Mouse (Mus musculus) WW6 (cell line): ENCODE measurements around the gene Tbrg1.

Experiments
- DNase-seq: peaks from one replicate; pipeline ENCODE4 v3.0.0-alpha.2; 2013; ENCODE audit warnings: low read depth, low spot score

The Tbrg1 gene

DNA sequence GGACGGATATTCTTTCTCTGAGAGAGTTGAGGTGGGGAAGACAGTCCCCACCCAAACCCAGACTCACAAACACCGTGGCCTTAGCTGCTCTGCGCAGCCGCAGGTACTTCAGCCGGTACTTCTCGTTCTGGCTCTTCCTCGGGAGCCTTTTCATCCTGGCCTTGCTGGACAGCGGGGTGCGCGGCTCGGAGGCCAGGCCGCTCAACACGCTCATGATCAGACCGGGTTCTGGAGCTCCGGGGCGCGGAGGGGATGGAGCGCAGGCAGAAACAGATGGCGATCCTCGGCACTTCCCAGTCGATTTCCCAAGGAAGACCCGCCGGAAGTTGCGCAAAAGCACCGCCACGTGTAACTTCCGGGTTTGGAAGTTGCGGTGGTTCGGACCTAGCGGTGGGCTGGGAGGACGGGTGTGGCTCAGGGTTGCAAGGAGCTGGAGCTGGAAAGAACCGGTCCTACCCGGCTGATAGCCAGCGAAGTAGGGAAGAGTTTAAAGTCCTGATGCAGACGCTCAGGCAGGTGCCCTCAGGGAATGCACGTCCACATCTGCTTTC, at the start of gene Tbrg1:
Tbrg1 (minus strand) TSS at position 382 of the 551 bp plus-strand sequence.
- peak; percentile 94 for DNase-seq

DNA sequence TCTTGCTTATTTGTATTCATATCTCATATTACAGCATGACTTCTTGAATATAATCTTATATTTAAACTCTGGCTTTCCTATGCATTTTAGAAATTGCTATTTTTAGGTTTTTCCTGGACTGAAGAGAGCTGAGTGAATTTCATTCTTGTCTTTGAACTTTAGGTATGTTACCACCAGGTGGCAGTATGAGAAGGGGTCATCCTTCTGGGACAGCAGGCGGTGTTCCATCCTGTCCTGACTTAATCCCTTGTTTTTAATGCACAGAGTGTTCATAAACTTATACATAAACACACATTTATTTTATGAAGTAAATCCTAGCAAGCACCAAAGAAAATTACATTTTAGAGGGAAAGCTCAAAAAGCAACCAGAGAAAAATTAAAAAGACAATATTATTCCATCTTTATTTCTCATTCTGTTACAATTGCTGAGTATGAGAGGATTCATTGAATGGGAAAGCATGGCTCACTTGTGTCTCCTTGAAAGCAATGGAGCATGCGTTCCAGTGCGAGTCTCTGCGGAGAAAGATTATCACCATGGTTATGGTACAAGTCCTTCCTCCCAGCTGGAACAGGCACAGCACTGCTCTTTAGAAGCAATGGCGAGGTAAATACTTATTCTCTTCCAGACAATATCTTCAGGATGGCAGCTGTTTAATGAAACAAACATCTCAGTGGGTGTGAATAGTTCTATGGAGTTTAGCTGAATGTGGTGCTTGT, 33.0 kb upstream of the Tbrg1 start:
- DNase-seq: no peak

DNA sequence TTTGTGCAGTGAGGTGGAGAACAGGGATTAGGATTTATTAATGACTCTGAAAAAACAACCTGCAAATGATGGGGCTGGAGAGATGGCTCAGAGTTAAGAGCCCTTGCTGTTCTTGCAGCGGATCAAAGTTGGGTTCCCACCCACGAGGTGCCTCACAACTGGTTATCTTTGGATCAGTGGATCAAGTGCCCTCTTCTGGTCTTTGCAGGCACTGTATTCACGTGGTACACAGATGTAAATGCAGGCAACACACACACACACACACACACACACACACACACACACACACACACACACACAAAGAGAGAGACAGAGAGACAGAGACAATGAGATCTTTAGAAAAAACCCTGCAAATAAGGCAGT, 30.8 kb upstream of the Tbrg1 start:
- DNase-seq: no peak

DNA sequence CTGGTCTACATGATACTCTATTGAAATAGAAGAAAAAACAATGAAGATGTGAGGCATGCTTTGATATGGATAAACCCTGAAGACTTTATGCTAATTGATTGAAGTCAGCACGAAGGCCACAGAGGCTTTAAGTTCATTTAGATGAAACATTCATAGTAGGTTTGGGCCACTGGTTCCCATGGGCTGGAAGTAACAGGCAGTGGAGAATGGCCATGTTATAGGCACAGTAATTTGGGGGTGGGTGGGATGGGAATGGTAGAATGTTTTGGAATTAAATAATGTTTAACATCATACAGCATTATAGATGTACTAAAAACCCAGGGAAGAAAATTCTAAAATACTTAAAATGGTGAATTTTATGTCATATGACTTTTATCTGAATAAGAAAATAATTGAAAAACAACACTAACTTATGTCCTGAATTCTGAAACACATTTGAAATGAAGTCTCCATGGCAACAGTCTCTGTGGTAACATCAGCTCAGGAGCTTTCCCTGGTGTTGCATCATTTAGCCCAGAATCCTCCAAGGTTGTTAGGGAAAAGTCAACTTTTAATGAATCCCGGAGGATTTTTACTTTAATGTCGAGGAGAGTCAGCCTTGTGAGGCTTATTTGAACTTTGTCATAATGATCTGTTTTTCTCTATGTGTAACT, 30.3 kb upstream of the Tbrg1 start:
- no peak for DNase-seq

DNA sequence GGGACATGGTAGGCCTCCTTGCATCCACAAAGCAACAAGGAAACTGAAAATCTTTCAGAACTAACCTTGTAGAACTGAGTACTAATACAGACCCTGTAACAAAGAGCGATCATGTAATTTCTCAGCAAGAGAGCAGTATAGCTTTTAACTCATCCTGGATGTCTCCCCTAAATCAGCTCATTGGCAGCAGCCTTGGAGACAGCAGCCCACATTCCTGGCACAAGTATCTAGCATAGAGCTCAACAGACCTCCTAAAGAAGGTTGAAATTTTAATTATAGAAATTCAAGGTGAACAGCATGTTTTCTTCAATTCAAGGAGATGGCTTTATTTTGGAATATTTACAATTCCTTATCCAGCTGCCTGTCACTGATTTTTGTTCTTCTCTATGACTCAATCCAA, 24.0 kb upstream of the Tbrg1 start:
- DNase-seq: no peak

DNA sequence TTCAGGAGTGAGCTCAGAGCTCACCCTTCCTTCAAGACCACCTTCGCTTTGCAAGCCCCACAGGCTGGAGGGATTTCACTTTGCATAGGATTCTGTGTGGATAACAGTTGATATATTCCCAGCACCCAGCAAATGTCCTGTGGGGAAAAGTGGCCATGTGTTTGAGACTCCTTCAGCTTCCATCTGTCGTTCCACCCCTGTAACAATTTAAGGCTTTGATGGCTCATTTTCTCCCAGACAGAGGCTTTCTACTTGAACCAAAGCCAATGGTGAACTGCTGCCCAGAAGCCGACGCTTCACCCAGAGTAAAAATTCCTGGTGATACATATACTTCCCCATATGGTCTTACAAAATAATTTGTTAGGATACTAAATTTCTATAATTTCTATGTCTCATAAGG, 18.2 kb upstream of the Tbrg1 start:
- no peak for DNase-seq

DNA sequence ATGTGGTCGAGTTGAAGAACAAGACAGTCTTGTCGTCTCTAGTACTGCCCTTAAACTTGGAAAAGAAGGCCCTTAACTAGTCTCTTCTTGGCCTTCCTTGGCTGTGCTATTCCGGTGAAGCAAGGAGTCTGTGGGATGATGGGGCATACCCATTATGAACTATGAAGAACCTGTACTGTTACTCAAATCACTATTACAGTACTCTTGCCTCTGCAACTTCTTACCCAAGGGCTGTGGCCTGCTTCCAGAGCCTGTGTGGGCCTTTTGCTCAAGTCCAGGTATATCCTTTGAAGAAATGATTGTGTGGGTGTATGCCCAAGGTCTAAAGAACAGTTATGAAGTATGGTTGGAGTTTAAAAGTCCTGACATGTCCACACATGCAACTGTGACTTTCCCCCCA, 13.1 kb upstream of the Tbrg1 start:
- no peak for DNase-seq

GRCm38 (mm10) chr9:37669678-37670077, 12.6 kb upstream of the Tbrg1 start:
- DNase-seq: no peak

- no peak for DNase-seq
These were observed 12.0 kb upstream of the Tbrg1 start, which contains the start of gene Panx3 for GRCm38 (mm10) chr9:37669115-37669514. Gene Panx3, minus strand, starts transcription at chr9:37669235.

DNA sequence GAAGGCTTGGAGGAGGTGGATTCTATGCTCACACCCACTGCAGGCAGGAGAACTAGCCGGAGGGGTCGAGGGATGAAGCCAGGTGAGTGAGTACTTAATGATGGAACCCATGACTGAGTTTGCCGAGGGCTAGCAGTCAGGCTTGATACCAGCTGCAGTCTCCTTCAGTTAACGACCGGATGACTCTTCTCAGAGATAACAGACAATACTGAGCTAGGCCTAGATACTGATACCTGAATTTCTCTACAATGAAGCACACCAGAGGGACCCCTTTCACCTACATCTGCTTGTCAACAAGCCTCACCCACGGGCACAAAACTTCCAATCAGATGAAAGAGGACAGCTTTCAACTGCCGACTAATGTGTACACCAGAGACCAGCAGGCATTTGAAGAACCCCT, 8.9 kb upstream of the Tbrg1 start:
- no peak for DNase-seq

DNA sequence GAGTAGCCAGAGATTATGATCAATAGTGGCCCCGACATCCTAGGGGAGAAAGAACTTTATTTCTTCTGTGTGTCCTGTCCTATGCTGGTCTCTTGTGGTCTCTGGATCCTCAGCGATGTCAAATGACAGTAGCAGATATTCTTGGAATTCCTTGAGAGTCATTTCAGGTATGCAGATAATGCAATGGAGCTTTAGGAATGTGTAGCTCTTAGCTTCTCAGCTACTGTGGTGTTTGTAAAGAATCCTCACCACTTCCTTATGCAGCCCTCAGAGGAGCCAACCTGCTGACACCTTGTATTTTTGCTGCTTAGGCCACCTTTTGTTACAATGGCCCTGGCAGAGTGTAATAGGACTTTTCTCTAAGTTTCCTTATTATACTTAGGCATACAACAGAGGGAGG, 7.5 kb upstream of the Tbrg1 start:
- no peak for DNase-seq

DNA sequence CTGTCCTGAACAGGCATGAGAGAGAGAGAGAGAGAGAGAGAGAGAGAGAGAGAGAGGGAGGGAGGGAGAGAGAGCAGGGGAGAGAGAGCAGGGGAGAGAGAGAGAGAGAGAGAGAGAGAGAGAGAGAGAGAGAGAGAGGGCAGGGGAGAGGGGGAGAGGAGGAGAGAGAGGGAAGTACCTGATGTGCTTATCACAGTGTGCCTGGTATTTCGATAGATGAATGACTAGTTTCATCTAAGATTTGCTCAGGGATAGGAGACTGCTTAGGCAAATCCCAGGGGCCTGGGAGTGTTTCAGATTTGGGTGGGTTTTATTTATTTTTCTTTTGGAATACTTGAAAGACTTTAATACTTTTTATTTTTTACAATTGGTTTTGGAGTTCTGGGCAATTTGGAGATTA, 6.1 kb upstream of the Tbrg1 start:
- no peak for DNase-seq

DNA sequence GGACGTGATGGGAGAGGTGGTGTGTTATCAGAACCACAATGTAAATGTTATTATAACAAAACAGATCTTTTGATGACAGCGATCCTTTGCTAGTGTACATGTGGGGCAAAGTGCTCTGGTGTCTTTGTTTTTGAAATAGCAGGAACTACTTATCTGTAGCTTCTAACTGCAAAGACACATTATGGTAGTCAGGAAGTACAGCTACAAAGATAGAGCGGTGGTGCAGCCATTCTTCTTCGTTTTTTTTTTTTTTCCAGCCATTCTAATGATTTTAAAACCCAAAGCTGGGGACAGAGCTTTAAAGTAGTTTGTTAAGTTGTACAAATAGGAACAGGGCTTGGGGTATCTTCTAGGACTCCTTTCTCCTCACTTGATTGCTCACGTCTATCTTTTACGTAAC, 2.3 kb upstream of the Tbrg1 start:
- DNase-seq: no peak

GRCm38 (mm10) chr9:37656439-37656881, 652 bp downstream of the Tbrg1 start:
- no peak for DNase-seq

- no peak for DNase-seq
These were observed 1.2 kb downstream of the Tbrg1 start for GRCm38 (mm10) chr9:37655961-37656360.

GRCm38 (mm10) chr9:37653836-37654235, 3.3 kb downstream of the Tbrg1 start:
- DNase-seq: no peak

DNA sequence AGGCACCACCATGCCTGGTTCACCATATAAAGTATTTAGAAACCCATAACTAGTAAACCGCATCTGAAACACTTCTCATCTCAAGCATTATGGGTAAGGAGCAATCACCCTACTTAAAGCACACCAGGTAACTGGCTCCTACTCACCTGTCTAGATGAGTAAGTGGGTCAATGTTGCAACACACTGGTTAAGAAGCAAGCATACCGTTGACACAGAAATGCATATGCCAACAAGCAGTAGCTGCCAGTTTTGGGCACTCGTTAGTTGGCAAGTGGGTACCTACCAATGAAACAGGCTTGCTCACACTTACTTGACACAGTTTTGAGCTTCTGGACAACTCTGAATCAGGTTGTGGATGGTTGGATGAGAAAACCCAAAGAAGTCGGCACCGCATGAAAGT, 6.5 kb downstream of the Tbrg1 start:
- no peak for DNase-seq

GRCm38 (mm10) chr9:37646246-37646645, 10.9 kb downstream of the Tbrg1 start:
- DNase-seq: no peak

- no peak for DNase-seq
These were observed 18.4 kb downstream of the Tbrg1 start for GRCm38 (mm10) chr9:37638721-37639120.

GRCm38 (mm10) chr9:37636800-37637542, 20.1 kb downstream of the Tbrg1 start:
- DNase-seq: no peak

DNA sequence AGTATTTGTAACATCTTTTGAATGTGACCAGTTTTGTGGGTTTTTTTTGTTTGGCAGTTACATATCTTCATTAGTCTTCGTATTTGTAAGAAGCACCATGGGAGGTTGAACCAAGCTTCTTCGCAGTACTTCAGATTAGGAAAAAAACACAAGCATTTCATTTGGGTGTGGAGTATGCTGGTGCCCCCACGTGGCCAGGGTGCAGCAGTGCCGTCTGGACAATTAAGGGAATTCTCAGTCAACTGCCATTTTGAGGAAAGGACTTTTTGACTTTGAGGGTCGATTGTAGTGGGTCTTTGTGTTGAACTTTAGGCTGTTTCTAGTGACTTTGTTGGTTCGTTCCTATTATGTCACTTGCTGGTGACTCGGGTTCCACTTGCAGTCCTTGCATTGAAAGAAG, 20.8 kb downstream of the Tbrg1 start:
- DNase-seq: no peak

GRCm38 (mm10) chr9:37634269-37634668, 22.8 kb downstream of the Tbrg1 start:
- no peak for DNase-seq
